Mouse (Mus musculus): ENCODE results near the gene Gm17304. TPM values are rescaled to one million over a fixed set of nuclear protein-coding genes. Genes with fewer than 3 reads are reported as not detected.

Gene Gm17304
- polyA plus RNA-seq, 1 experiment from 2014 or later, result not detected

DNA sequence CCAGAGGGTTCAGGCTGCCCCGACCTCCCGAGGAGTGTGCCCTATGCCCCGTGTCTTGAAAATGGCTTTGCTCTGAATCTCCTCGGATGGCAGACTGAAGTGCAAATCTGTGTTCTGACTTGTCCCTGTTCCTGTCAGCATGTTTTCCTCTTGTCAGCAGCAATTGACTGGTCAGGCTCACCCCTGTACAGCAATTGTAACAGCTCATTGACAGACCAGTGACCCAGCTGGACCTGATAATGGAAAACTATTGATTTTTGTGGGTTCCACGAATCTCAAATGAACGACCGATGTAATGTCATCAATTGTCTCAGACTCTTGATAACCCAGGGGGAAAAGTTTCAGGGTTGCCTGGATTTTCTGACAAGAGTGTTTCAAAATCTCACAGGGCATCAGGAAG is 28.0 kb upstream of the Gm17304 start:
- H3K36me3 ChIP-seq (ENCODE audit: control insufficient read depth, insufficient read depth, low read length), result no peaks in the 10 kb centered on the region

DNA sequence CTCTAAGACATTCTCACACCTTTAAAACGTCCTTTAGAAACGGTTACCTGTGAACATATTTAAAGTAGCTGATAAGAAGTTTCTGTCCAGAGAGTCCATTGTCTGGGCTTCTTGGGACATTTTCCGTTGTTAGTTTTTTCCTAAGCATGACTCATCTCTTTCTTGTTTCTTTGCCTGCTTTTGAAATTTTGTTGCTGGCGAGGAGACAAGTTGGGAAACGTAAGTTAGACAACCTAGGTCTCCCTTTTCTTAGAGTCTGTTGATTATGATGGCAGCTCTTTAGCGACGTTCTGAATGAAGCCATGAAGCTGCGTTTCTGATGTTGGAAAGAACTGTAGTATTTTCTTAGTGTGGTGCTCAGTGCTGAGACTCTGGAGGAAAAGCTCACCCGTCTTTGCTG is 19.9 kb upstream of the Gm17304 start:
- 98% methylated on average over 9 of the region's 9 CpGs for WGBS
- no peak for ATAC-seq (ENCODE audit: low FRiP score, low TSS enrichment)

More for the DNA sequence above, 28.0 kb upstream of the Gm17304 start:
- H3K4me3 ChIP-seq (replicated peaks; ENCODE audit: low read depth, low read length), result no peak overlapping the region
- no peaks in the 10 kb centered on the region for H3K9me3 ChIP-seq (ENCODE audit: control insufficient read depth, low read length)
- 76% methylated on average over 7 of the region's 7 CpGs for WGBS
- peaks cover 5% of the 10 kb centered on the region; the same call in 1 of the 2 replicates for H3K27me3 ChIP-seq (ENCODE audit: control insufficient read depth, insufficient read depth, low read length)
- no peaks in the 10 kb centered on the region for H3K4me1 ChIP-seq (ENCODE audit: control insufficient read depth, insufficient read depth, low read length)
- ATAC-seq (ENCODE audit: low FRiP score, low TSS enrichment) (no peak), DNase-seq (no peak)
- no peak overlapping the region for H3K27ac ChIP-seq (replicated peaks; ENCODE audit: low read depth, low read length)
- no peak overlapping the region for H3K9ac ChIP-seq (replicated peaks; ENCODE audit: low read length)
- no peak overlapping the region for H3K4me2 ChIP-seq (ENCODE audit: low read length)

DNA sequence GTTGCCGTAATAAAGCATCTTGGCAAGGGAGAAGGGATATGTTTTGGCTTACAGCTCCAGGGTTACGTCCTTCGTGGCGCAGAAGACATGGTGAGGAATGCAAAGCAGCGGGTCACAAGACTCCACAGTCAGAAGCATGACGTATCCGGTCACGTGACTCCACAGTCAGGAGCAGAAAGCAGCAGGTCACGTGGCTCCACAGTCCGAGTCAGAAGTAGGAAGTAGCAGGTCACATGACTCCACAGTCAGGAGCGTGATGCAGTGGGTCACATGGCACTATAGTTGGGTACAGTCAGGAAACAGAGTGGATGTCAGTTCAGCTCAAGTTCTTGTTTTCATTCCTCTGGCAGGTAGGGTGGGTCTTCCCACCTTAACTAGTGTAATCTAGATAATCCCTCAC is 19.2 kb upstream of the Gm17304 start:
- H3K9ac ChIP-seq (replicated peaks; ENCODE audit: low read length), result no peak overlapping the region
- H3K9me3 ChIP-seq (ENCODE audit: control insufficient read depth, low read length), result no peaks in the 10 kb centered on the region
- H3K4me2 ChIP-seq (ENCODE audit: low read length), result no peak overlapping the region
- H3K36me3 ChIP-seq (ENCODE audit: control insufficient read depth, insufficient read depth, low read length), result no peaks in the 10 kb centered on the region
- ATAC-seq (ENCODE audit: low FRiP score, low TSS enrichment), result no peak
- no peaks in the 10 kb centered on the region for H3K4me1 ChIP-seq (ENCODE audit: control insufficient read depth, insufficient read depth, low read length)
- 92% methylated on average over 11 of the region's 11 CpGs for WGBS
- H3K27me3 ChIP-seq (ENCODE audit: control insufficient read depth, insufficient read depth, low read length), result no peaks in the 10 kb centered on the region
- no peak overlapping the region for H3K27ac ChIP-seq (replicated peaks; ENCODE audit: low read depth, low read length)
- H3K4me3 ChIP-seq (replicated peaks; ENCODE audit: low read depth, low read length), result no peak overlapping the region
- DNase-seq, result no peak

More for the DNA sequence above, 19.9 kb upstream of the Gm17304 start:
- no peaks in the 10 kb centered on the region for H3K9me3 ChIP-seq (ENCODE audit: control insufficient read depth, low read length)
- H3K36me3 ChIP-seq (ENCODE audit: control insufficient read depth, insufficient read depth, low read length), result no peaks in the 10 kb centered on the region
- no peaks in the 10 kb centered on the region for H3K4me1 ChIP-seq (ENCODE audit: control insufficient read depth, insufficient read depth, low read length)
- H3K9ac ChIP-seq (replicated peaks; ENCODE audit: low read length), result no peak overlapping the region
- no peak overlapping the region for H3K4me2 ChIP-seq (ENCODE audit: low read length)
- no peaks in the 10 kb centered on the region for H3K27me3 ChIP-seq (ENCODE audit: control insufficient read depth, insufficient read depth, low read length)
- no peak for DNase-seq
- no peak overlapping the region for H3K4me3 ChIP-seq (replicated peaks; ENCODE audit: low read depth, low read length)
- no peak overlapping the region for H3K27ac ChIP-seq (replicated peaks; ENCODE audit: low read depth, low read length)

DNA sequence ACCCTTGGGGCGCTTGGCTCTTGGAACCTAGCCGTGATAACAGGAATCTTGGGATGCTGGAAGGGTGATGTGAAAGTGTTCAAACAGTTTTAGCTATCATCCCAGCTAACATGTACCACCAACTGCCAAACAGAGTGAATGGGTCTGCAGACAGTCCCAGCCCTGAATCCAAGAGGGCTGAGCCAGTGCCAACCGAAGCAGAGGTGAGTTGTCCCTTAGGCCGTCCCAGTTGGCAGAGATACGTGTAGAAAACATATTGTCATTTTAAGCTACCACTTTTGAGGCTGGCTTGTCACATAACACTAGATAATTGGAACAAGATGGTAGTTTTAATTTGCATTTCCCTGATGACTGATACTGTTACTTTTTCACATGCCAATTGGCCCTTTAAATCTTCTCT is 18.2 kb upstream of the Gm17304 start:
- H3K4me3 ChIP-seq (replicated peaks; ENCODE audit: low read depth, low read length), result no peak overlapping the region
- ATAC-seq (ENCODE audit: low FRiP score, low TSS enrichment), result no peak
- 86% methylated on average over 5 of the region's 5 CpGs for WGBS
- no peak overlapping the region for H3K4me2 ChIP-seq (ENCODE audit: low read length)
- H3K9me3 ChIP-seq (ENCODE audit: control insufficient read depth, low read length), result no peaks in the 10 kb centered on the region
- H3K27me3 ChIP-seq (ENCODE audit: control insufficient read depth, insufficient read depth, low read length), result no peaks in the 10 kb centered on the region
- H3K4me1 ChIP-seq (ENCODE audit: control insufficient read depth, insufficient read depth, low read length), result no peaks in the 10 kb centered on the region
- no peaks in the 10 kb centered on the region for H3K36me3 ChIP-seq (ENCODE audit: control insufficient read depth, insufficient read depth, low read length)
- H3K27ac ChIP-seq (replicated peaks; ENCODE audit: low read depth, low read length), result no peak overlapping the region
- no peak overlapping the region for H3K9ac ChIP-seq (replicated peaks; ENCODE audit: low read length)
- no peak for DNase-seq

DNA sequence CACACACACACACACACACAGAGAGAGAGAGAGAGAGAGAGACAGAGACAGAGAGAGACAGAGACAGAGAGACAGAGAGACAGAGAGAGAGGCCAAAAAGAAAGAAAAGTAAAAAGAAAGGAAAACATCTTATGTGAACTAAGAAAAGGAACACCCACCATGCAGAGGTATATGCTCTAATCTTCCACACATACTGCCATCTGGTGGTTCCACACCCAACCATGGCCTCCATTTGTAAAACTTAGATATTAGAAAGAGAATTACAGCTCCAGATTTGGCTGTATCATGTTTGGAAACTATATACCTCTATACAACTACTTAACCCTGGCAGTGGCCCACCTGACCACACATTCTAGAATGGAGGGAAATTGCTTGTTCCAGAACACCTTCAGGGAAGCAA is 14.5 kb upstream of the Gm17304 start:
- Histone ChIP-seq H3K4me3 (replicated peaks; ENCODE audit: low read depth, low read length) (no peak overlapping the region), H3K27me3 (ENCODE audit: control insufficient read depth, insufficient read depth, low read length) (no peaks in the 10 kb centered on the region), H3K36me3 (ENCODE audit: control insufficient read depth, insufficient read depth, low read length) (0 out of 2 replicates have a peak, but pooled peaks cover 2% of the 10 kb centered on the region), H3K4me2 (ENCODE audit: low read length) (no peak overlapping the region), H3K4me1 (ENCODE audit: control insufficient read depth, insufficient read depth, low read length) (peaks cover 10% of the 10 kb centered on the region; the same call in 1 of the 2 replicates), H3K27ac (replicated peaks; ENCODE audit: low read depth, low read length) (no peak overlapping the region), H3K9ac (replicated peaks; ENCODE audit: low read length) (no peak overlapping the region), H3K9me3 (ENCODE audit: control insufficient read depth, low read length) (no peaks in the 10 kb centered on the region)
- DNase-seq (peak; percentile 63), ATAC-seq (ENCODE audit: low FRiP score, low TSS enrichment) (no peak)

DNA sequence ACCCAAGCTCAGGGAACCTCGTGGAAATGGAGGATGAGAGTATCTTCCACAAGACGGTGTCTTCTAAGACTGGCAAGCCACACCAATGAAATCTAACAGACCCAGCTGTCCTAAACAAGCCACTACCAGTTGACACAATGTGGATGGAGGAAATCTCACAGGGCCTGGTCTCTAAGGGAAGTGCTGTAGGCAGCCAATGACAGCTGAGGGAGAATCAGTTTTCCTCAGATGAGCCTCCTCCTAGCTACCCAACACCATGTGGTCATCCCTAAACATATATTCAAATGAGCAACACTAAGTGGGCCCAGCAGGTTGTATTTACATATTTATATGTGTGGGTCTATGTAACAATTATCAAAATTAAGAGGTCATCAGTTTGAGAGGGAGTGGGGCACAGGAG is 11.4 kb upstream of the Gm17304 start:
- DNase-seq, result no peak
- Histone ChIP-seq H3K9me3 (ENCODE audit: control insufficient read depth, low read length) (no peaks in the 10 kb centered on the region), H3K36me3 (ENCODE audit: control insufficient read depth, insufficient read depth, low read length) (0 out of 2 replicates have a peak, but pooled peaks cover 2% of the 10 kb centered on the region), H3K4me1 (ENCODE audit: control insufficient read depth, insufficient read depth, low read length) (peaks cover 18% of the 10 kb centered on the region), H3K27me3 (ENCODE audit: control insufficient read depth, insufficient read depth, low read length) (no peaks in the 10 kb centered on the region), H3K9ac (replicated peaks; ENCODE audit: low read length) (no peak overlapping the region), H3K4me3 (replicated peaks; ENCODE audit: low read depth, low read length) (no peak overlapping the region), H3K4me2 (ENCODE audit: low read length) (no peak overlapping the region), H3K27ac (replicated peaks; ENCODE audit: low read depth, low read length) (no peak overlapping the region)
- no peak for ATAC-seq (ENCODE audit: low FRiP score, low TSS enrichment)
- WGBS, result 74% methylated on average over 2 of the region's 2 CpGs

DNA sequence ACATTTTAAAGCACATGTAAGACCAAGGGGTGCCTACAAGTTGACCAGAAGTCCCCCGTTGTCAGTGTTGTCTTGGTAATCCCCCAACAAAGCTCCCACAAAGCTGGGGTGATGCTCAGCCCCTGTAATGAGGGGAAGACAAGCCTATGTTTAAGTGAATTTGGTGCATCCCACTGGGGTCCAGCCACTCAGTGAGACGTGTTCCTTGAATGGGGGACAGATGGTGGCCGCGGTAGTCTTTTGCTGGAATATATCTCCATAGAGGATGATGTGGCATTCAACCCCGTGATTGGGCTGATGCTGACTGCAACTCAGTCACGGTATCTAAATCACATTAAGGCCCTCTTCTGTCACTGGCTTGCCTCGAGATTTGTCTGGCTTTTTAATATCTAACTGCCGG is 9.4 kb upstream of the Gm17304 start:
- Histone ChIP-seq H3K36me3 (ENCODE audit: control insufficient read depth, insufficient read depth, low read length) (0 out of 2 replicates have a peak, but pooled peaks cover 2% of the 10 kb centered on the region), H3K4me3 (replicated peaks; ENCODE audit: low read depth, low read length) (no peak overlapping the region), H3K27ac (replicated peaks; ENCODE audit: low read depth, low read length) (no peak overlapping the region), H3K9ac (replicated peaks; ENCODE audit: low read length) (no peak overlapping the region), H3K9me3 (ENCODE audit: control insufficient read depth, low read length) (no peaks in the 10 kb centered on the region), H3K4me1 (ENCODE audit: control insufficient read depth, insufficient read depth, low read length) (peaks cover 18% of the 10 kb centered on the region), H3K4me2 (ENCODE audit: low read length) (no peak overlapping the region), H3K27me3 (ENCODE audit: control insufficient read depth, insufficient read depth, low read length) (no peaks in the 10 kb centered on the region)
- peak; percentile 72 for ATAC-seq (ENCODE audit: low FRiP score, low TSS enrichment)
- 20% methylated on average over 8 of the region's 8 CpGs for WGBS
- DNase-seq, result peak; percentile 60

DNA sequence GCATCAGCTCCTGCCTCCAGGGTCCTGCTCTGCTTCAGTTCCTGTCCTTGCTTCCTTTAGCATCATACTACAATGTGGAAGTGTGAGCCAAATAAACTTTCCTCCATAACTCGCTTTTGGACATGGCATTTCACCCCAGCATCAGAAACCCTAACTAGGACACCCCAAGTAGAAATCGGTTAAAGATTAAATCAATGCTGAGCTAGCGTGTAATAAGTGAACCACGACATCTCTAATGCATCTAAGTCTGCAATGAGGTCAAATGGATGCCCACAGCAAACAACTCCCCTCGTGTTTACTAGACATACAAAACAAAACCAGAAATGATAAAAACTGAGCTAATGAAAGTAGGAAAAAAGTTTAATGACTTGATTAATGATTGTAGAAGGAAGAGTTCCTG is 4.5 kb upstream of the Gm17304 start:
- Histone ChIP-seq H3K9me3 (ENCODE audit: control insufficient read depth, low read length) (no peaks in the 10 kb centered on the region), H3K36me3 (ENCODE audit: control insufficient read depth, insufficient read depth, low read length) (no peaks in the 10 kb centered on the region), H3K27me3 (ENCODE audit: control insufficient read depth, insufficient read depth, low read length) (no peaks in the 10 kb centered on the region), H3K27ac (replicated peaks; ENCODE audit: low read depth, low read length) (no peak overlapping the region), H3K9ac (replicated peaks; ENCODE audit: low read length) (no peak overlapping the region), H3K4me1 (ENCODE audit: control insufficient read depth, insufficient read depth, low read length) (peaks cover 9% of the 10 kb centered on the region), H3K4me3 (replicated peaks; ENCODE audit: low read depth, low read length) (no peak overlapping the region), H3K4me2 (ENCODE audit: low read length) (no peak overlapping the region)
- 93% methylated on average over 5 of the region's 5 CpGs for WGBS
- no peak for DNase-seq
- no peak for ATAC-seq (ENCODE audit: low FRiP score, low TSS enrichment)

DNA sequence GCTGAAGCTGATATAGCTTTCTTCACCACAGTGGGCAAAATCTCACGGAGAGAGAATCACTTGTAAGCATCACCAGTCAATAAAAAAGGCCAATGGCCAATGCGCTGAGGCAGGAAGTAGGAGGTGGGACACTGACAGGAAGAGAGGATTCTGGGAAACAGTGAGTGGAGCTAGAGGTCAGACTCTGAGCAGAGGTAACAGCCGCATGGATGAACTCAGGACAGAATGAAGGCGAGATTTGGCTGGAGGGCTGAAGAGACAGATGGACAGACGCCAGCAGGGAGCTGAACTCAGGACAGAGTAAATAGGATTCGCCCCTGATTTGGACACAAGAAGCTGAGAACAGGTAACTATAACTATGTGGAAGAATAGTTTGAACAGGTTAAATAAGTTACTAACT is 3.8 kb upstream of the Gm17304 start:
- 0 out of 2 replicates have a peak, but pooled peaks cover 4% of the 10 kb centered on the region for H3K4me1 ChIP-seq (ENCODE audit: control insufficient read depth, insufficient read depth, low read length)
- 91% methylated on average over 6 of the region's 6 CpGs for WGBS
- H3K4me2 ChIP-seq (ENCODE audit: low read length), result no peak overlapping the region
- H3K4me3 ChIP-seq (replicated peaks; ENCODE audit: low read depth, low read length), result no peak overlapping the region
- no peaks in the 10 kb centered on the region for H3K9me3 ChIP-seq (ENCODE audit: control insufficient read depth, low read length)
- DNase-seq (no peak), ATAC-seq (ENCODE audit: low FRiP score, low TSS enrichment) (no peak)
- no peak overlapping the region for H3K27ac ChIP-seq (replicated peaks; ENCODE audit: low read depth, low read length)
- no peaks in the 10 kb centered on the region for H3K36me3 ChIP-seq (ENCODE audit: control insufficient read depth, insufficient read depth, low read length)
- no peak overlapping the region for H3K9ac ChIP-seq (replicated peaks; ENCODE audit: low read length)
- no peaks in the 10 kb centered on the region for H3K27me3 ChIP-seq (ENCODE audit: control insufficient read depth, insufficient read depth, low read length)

Data from midbrain, embryonic 14.5 days (tissue).